Mouse (Mus musculus): Measurements from ENCODE around the gene Abi3. TPM values are rescaled to one million over a fixed set of nuclear protein-coding genes. Genes with fewer than 3 reads are reported as not detected.

The Abi3 gene
- polyA plus RNA-seq, 1 experiment, result 11.2 TPM

GRCm38 (mm10) chr11:95840694-95841497 lies 1.4 kb downstream of the Abi3 start:
- DNase-seq (ENCODE audit: extremely low spot score in 1 of 2, low spot score in 1 of 2), result no peak

DNA sequence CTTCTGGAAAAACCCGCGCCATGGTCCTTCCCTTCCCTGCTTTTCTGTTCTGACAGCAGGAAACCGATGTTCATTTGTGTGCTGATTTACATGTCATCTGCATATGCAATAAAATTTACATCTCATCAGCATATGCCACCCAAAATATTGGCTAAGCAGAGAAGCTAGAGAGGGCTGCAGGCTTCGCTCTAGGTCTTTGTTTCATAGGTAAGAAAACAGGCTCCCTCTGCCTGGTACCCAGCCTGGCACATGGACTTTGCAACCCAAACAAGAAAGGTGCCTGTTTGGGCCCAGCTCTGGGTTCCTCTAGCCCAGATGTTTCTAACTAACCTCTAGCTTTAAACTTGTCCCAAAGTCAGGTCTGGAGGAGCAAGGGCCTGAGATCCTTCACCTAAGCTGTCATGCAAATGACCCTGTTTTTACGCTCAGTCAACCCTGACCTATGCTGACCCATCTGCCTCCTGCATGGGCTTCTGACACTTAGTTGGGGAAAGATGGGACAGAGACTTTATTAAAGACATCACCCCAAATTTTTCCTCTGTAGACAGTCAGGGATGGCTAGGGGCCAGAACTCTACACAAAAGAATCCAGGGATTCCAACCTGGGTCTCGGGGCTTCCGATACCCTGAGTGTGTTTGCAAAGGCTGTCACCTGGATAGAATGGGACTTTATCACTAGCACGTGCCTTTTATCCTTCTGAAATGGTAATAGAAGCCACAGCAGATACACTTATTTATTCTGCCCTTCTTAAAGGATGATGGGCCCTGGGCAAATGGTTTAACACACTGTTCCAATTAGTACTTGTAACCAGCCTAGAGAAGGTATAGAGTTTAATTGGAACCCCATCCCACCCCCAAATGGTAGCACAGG lies 3.0 kb downstream of the Abi3 start:
- no peak for DNase-seq (ENCODE audit: extremely low spot score in 1 of 2, low spot score in 1 of 2)

DNA sequence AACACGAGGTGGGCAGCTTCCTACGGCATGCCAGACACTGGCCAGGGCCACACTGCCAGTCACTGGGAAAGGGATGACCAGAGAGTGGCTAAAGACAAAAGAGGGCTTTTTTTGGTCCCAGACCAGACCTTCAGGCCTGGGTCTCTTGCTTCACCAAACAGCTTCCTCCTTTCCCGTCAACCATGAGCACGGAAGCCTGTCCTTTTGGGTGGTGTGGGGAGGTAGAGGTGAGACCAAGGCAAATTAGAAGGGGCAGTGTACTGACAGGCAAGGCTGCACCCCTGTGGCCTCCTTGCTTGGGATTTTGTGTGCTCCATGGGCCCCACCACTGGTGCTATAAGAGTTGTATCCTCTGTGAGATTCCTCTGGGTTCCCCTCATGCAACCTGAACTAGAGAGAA lies 3.7 kb downstream of the Abi3 start:
- DNase-seq (ENCODE audit: extremely low spot score in 1 of 2, low spot score in 1 of 2), result no peak

- no peak for DNase-seq (ENCODE audit: extremely low spot score in 1 of 2, low spot score in 1 of 2)
Observed at GRCm38 (mm10) chr11:95837059-95837458, 5.2 kb downstream of the Abi3 start, which contains the start of gene Gngt2. Gngt2 (plus strand) TSS chr11:95837216.

DNA sequence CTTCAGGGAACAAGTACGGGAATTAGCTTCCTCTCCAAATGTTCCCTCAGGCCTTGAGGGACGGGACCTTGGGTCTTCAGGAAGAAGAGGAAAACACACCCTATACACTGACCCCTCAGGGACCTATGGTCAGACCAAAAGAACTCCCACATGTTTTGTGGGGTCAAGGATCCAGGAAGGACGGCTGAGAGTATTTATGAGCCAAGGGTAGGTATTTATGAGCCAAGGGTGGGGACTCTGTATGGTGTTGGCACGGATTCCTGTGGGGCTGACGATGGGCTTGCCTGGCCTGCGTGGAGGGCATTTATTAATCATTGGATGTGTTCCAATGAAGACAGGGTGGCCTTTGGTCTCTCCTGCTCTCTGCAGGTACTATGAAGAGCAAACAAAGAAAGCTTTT lies 5.8 kb downstream of the Abi3 start:
- no peak for DNase-seq (ENCODE audit: extremely low spot score in 1 of 2, low spot score in 1 of 2)

- no peak for DNase-seq (ENCODE audit: extremely low spot score in 1 of 2, low spot score in 1 of 2)
Observed at GRCm38 (mm10) chr11:95835832-95836231, 6.4 kb downstream of the Abi3 start.

DNA sequence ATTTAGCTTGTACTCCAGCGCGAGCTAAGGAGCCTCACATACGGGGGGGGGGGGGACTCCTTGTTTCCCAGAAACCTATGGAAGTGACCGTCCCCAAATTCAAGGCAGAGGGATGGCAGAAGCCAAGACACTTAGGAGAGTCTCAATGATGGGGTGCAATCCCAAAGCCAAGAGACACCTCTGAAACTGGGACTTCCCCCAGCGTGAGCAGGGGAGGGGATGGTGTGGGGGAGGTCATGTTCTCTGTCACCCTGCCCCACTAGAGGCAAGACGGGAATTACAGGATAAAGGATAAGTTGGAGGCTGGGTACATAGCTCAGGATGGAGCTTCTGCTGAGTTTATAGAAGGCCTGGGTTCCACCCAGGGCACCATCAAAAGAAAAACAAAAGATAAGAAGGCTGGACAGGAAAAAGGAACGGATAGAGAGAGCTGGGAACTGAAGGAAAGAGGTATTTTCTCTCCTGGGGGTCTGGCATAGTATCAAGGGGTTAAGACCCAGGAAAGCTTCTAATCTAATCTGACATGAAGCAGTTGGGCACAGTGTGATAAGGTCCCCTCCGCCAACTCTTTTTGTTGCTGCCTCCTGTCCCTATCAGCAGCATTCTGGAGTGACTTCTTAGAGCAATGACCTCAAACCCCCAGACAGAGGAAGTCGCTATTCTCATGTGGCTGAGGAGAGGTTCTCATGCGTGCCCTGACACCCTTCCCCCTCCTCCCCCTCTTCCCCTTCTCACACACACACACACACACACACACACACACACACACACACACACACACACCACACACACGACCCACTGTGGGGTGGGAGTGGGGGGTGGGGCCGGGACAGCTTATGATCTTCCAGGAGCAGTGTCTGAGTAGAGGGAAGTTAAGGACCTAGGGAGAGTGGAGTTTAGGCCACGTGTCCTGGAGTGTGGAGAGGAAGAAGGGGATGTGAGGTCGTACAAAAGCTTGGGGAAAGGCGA lies 7.2 kb downstream of the Abi3 start:
- no peak for DNase-seq (ENCODE audit: extremely low spot score in 1 of 2, low spot score in 1 of 2)

- peak in 1 of 2 experiments; percentile 50 for DNase-seq (ENCODE audit: extremely low spot score in 1 of 2, low spot score in 1 of 2)
Observed at GRCm38 (mm10) chr11:95834143-95834667, 8.1 kb downstream of the Abi3 start.

DNA sequence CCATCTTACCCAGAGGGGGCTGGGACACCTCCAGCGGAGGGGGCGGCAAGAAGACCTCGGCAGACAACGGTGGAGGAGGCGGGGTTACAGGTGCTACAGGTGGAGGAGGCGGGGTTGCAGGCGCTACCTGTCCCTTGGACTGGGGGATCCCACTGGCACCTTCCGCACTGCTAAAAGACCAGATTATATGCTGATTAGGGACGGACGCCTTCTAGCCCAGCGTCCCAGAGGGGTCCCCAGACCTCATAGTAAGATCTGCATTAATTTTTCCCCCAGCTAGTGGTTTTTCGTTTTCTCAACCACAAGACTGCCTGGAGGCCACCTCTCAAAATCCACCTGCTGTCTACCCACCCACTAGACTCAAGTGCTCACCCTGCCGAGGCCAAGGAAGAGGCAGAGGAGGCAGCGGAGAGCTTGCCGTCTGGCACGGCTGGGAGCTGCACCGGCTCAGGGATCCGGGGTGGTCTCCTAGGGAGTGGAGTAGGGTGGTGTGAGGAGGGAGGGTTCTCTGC lies 8.6 kb downstream of the Abi3 start:
- DNase-seq (ENCODE audit: extremely low spot score in 1 of 2, low spot score in 1 of 2), result no peak

DNA sequence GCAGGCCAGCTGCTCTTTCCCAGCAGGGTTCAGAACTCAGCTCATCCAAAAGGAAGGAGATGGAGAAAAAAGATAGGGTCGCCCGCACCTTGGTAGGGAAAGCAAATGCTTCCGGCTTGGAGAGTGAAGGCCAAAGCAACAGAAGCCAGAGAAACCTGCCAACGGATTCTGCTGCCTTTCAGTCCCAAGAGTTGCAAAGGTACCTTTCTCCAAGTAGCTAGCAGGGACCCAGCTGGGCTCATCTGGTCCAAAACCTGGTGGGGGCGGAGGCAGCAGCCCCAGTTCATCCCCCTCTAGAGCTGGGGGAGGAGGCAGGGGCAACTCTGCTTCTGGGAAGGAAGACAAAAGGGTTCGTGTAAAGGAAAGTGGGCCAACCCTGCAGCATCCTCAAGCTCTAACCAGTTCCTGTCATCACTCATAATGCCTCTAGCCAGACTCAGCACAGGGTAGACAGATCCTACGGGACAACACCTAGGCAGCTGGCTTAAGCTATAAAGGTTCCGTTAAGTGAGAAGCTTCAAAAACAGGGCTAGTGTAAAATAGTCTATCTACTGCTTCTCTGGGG lies 9.2 kb downstream of the Abi3 start:
- DNase-seq (ENCODE audit: extremely low spot score in 1 of 2, low spot score in 1 of 2), result no peak

GRCm38 (mm10) chr11:95832129-95833005 lies 9.9 kb downstream of the Abi3 start:
- DNase-seq (ENCODE audit: extremely low spot score in 1 of 2, low spot score in 1 of 2), result no peak

DNA sequence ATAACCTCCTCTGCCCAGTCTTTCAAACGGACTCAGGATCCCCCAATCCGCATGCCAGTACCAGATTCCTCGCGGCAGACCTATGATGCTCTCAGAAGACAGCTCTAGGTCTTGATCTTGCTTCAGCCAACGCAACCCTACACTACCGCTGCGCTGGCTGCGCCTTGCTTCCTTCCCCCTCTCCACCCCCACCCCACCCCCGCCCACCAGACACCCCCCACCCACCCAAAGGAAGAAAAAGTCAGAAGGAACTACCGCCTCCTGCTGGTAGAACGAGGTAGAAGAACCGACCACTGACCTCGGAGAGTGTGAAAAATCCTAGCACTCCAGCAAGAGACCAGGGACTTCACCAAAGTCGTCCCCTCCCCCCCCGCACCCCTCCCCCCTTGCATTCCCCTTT lies 10.6 kb downstream of the Abi3 start:
- no peak for DNase-seq (ENCODE audit: extremely low spot score in 1 of 2, low spot score in 1 of 2)

DNA sequence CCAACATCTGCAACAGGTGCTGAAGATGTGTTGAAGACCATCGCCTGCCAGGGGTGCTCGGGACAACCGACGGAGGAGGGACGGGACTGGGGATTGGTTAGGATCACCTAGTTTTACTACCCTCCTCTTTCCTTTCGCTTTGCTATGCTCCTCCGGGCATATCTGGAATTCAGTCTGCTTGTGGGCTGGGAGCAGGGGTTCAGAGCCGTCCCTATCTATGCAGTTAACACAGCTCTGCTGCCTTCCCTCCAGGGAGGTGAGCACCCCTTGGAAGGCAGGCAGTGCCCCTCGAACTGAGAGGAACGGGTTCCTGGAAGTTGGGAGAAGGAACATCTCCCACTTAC lies 11.0 kb downstream of the Abi3 start:
- no peak for DNase-seq (ENCODE audit: extremely low spot score in 1 of 2, low spot score in 1 of 2)

DNA sequence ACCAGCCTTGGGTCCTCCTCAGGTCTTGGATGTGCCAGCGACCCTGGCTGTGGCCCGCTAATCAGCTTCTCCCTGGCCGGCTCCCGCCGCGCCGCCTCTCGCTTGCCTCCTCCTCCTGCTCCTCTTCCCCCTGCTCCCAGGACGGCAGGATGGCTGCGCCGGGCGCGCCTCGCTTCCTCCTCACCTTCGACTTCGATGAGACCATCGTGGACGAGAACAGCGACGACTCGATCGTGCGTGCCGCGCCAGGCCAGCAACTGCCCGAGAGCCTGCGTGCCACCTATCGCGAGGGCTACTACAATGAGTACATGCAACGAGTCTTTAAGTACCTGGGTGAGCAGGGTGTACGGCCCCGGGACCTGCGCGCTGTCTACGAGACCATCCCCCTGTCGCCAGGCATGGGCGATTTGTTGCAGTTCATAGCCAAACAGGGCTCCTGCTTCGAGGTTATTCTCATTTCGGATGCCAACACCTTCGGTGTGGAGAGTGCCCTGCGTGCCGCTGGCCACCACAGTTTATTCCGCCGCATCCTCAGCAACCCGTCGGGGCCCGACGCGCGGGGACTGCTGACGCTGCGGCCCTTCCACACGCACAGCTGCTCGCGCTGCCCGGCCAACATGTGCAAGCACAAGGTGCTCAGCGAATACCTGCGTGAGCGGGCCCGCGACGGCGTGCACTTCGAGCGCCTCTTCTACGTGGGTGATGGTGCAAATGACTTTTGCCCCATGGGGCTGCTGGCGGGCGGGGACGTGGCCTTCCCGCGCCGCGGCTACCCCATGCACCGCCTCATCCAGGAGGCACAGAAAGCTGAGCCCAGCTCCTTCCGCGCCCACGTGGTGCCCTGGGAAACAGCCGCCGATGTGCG lies 11.6 kb downstream of the Abi3 start:
- no peak for DNase-seq (ENCODE audit: extremely low spot score in 1 of 2, low spot score in 1 of 2)

GRCm38 (mm10) chr11:95829526-95830050 lies 12.7 kb downstream of the Abi3 start:
- DNase-seq (ENCODE audit: extremely low spot score in 1 of 2, low spot score in 1 of 2), result no peak

DNA sequence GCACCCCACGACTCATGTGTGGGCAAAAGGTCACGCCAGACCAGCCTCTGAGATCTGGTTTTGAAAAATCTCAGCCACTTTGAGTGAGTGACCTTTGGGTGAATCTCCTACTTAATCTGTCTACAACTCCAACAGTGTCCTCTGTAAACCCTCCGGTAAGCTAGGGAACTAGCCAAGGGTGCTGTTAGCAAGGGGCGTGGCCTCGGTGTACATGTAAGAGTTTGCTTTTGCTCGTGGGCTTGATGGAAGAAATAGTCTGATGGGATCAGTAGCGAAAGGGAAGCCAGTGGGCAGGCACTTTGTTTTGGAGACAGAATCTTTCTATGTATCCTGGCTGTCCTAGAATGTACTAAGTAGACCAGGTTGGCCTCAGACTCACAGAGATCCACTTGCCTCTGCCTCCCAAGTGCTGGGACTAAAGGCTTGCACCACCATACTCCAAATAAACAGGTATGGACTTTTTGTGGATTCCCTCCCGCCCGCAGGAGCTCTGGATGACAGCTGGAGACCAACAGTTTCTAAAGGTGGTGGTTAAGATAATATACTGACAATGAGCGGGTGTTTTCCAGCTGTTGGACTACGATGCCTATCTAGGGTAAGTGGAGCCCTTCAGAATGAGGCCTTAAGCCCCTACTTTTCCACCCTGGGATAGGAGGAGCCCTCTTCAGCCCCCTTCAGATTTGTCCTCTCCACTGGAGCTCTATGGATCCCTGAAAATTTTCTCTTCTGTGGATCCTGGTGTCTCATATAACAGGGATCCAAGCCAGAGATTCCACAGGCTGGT lies 13.9 kb downstream of the Abi3 start:
- no peak for DNase-seq (ENCODE audit: extremely low spot score in 1 of 2, low spot score in 1 of 2)

Measured in frontal cortex, adult 2 months (tissue).